Mouse (Mus musculus): ENCODE results near the gene Fars2. TPM values are rescaled to one million over a fixed set of nuclear protein-coding genes. Genes with fewer than 3 reads are reported as not detected.

Gene Fars2
- total RNA-seq, 1 experiment from 2014 or later = 94.8 TPM

DNA sequence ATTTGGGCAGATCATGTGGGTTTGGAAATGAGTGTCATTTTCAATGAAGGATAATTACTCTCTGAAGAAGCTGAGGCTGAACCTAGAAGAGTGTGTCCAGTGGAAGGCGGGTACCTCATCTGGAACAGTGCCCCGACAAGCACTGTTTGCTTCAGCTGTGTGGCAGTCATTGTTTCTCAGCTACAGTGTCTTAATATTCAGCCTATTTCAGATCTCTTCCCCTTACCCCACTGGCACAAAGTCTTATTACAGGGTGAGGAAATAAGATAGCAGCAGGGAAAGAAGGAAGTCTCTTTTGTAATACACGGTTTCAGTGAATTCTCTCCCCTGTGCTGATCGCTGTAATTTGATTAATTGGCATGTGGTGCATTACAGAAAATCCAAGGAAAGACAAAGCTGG, 101.1 kb downstream of the Fars2 start:
- DNase-seq = no peak

DNA sequence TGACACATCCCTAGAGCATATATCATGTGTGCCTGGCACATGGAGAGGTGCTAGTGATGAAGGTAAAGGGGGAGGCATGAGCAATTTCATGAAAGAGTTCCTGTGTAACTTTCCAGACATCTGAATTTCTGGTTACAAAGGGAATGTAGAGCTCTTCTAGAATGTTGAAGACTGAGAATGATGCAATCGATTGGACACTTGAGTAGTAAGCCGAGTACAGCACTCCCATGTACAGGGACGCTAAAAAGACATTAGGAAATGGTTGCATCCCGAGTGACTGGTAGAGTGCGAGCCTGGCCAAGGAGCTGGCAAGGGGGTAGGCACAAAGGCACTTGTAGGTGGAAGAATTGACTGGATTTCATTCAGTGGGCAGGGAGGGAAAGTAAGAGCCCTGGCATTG, 102.3 kb downstream of the Fars2 start:
- DNase-seq = no peak

DNA sequence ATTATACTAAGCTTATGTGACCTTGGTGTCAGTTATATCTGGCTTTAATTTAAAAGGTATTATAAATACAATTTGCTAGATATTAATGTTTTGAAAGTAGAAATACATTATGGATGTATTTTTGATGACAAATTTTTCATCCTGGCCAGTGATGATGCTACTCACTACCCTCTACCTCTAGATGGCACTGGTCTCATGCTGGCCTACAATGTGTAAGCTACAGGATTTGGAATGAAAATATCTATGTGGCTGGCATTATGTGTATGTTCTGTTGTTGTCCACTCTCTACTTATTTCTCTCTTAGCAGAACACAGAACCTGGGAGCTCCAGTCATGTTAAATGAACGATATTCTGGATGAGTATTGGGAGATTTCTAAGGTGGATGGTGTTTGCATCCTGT, 104.7 kb downstream of the Fars2 start:
- no peak for DNase-seq

DNA sequence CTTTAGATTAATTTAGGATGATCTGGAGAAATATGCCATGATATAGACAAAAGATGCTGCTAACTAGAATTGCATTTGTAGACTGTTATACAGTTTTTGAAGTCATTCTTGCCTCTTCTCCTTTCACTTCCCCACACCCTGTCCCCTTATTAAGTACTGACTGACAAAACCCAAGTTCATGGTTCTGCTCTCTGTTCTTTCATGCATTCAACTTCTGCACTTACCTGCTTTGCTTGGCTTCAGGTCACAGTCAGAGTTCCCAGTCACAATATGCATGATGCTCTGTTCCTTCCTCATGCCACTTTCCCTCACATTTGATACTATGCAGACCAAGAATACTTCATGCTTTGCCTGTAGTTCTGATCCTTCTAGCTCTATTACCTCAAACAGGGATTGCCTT, 105.5 kb downstream of the Fars2 start:
- no peak for DNase-seq

DNA sequence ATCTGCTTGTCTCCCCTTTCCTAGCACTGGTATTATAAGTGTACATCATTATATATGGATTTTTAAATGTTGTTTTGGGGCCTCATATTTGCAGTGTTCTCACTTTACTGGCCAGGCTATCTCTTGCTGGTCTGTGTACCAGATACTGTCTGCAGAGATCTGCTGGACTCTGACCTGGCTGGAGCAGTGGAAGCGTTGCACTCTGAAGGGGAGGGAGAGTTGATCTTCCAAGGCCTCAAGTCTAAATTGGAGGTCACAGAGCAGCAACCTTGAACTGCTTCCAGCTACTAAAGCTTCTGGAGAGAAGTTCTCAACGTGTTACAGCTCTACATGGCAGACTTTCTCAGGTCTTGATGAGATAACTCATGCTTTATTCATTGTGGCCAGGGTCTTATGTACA, 107.2 kb downstream of the Fars2 start:
- peak; percentile 31 for DNase-seq

DNA sequence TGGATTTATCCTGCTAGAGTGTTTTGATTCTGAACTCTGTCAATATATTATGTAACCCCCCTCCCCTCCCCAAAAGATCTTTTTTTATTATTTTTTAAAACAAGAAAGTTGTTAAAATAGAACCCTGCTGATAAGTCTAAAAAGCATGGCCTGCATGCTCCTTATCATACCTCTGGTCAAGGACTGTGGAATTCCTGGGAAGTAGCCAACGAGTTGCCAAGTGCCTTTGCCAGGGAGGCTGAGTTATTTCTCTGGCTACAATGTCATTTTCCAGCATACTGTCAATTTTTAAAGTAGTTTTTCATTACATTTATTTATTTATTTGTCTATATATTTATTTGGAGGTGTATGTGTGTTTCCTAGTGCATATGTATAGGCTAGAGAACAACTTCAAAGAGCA, 125.0 kb downstream of the Fars2 start:
- DNase-seq = peak; percentile 48

DNA sequence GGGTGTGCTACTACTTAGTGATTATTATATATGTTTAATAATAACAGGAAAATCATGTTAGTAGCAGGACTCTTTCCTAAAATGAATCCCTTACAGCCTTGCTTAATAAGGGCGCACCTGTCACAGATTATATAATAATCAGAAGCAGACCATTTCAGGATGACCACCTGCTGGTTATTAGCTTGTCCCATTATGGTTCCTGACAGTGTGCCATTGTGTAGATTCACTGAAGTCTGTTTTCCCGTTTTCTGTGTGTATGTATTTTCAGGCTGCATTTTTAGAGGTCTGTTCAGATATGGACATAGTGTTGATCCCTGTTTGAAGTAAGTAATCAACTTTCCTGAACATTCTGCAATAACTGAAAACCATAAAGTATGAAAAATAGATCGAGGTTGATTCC, 136.7 kb downstream of the Fars2 start:
- no peak for DNase-seq

DNA sequence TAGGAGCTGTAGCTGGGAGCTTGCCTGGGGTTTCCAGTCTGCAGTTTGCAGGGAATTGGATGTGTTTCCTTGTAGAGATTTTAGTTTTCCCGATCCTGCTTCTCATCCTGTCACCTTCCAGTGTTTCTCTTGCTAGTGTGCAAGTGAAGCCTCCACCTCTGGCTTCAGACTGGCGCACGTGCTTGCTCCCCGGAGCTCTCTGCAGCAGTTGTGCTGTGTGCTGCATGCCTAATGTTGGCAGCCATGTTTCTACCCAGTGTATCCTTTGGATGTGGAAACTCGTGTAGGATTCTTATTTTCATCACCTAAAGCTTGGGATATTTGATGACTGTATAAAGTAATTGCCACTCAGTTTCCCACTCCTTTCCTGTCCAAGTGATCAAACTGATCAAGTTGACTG, 140.0 kb downstream of the Fars2 start:
- no peak for DNase-seq

DNA sequence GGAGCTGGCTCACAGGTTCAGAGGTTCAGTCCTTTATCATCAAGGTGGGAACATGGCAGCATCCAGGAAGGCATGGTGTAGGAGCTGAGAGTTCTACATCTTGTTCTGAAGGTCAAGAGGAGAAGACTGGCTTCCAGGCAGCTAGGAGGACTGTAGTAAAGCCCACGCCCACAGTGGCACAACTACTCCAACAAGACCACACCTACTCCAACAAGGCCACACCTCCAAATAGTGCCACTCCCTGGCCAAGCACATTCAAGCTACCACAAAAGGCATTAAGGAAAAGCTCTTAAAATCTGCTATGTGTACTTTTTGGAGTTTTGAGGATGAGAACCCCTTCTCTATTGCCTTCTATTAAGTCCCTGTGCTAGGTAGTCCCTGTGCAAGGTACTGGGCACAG, 142.5 kb downstream of the Fars2 start:
- no peak for DNase-seq

DNA sequence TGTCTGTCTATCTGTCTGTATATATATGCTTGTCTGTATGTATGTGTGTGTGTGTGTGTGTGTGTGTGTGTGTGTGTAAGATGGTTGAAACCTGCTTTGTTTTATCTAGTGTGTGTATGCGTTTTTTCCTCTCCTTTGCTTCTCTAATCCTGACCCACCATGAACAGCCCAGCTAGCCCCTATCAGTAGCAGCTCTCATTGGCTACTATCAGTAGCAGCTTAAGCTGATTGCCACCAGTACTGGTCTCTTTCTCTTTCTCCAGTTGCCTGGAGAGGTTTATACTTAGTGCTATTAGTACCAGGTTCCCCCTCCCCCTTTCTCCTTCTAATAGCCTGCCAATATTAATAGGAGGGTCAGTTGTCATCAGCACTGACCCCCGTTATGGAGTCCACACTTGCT, 144.1 kb downstream of the Fars2 start:
- DNase-seq = no peak

DNA sequence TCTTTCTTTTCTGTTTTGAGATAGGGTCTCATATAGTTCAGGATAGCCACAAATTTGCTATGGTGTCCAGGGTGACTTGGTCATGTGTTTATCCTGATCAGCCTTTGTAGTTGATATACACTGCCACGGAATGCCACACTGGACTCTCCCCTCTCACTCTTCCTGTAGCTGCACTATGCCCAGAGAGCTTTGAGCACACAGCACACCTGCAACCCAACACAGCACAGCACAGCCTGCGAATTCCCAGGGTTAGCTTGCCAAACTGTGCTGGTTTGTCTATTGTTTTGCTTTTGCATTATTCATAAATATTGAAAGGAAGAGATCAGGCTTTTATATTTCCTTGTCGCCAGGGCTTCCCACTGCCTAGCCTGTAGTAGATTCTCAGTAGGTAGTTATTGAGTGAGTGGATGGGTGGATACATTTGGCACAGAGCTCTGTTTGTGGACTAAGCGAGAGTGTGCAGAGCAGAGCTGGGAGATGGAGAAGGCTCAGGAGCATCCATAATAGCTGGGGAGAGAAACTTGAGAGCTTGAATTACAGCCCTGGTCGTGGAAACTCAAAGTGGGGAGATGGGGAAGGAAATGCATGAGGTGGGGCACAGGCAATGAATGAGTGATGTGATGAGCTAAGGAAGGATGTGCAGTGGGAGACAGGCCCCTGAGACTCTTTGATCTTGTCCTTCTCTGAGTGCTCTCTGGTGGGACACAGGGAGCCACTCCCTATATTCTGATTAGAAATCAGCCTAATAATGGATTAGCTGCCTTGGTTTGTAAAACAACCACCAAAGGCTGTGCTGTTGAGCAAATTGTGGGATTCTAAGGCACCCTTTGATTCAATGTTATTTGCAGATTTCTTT, 146.3 kb downstream of the Fars2 start:
- DNase-seq = no peak

DNA sequence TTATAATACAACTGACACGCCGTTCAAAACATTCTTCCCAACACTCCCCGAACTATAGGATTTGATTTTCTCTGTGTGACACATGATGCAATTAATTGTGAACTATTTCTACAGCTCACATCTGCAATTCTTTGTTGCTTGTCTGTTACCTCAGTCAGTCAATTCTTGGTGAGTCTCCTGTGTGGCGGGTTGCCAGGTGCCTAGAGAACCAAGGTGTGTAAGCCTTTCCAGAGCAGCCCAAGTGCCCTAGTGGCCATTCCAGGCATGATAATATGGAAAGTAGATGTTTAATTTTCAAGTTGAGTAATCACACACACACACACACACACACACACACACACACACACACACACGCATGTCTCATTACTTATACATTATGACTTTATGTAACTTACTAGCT, 147.2 kb downstream of the Fars2 start:
- DNase-seq = no peak

DNA sequence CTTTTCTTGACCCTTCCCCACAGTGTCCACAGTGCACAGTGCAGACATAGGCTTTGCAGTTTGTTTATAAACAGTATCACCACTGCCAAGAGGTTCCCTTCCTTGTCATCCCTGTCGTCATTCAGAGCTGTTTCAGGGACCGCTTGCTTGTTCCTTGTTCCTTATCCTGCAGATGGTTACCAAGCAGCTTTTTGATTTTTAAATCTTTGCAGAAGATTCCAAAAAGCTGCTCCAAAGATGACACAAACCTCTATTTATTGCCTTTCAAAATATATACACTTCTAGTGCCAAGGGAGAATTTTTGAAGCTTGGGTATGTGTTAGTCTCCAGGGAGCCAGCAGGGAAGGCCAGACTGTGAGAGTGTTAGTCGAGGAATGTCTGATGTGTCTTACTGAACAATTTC, 148.1 kb downstream of the Fars2 start:
- no peak for DNase-seq

DNA sequence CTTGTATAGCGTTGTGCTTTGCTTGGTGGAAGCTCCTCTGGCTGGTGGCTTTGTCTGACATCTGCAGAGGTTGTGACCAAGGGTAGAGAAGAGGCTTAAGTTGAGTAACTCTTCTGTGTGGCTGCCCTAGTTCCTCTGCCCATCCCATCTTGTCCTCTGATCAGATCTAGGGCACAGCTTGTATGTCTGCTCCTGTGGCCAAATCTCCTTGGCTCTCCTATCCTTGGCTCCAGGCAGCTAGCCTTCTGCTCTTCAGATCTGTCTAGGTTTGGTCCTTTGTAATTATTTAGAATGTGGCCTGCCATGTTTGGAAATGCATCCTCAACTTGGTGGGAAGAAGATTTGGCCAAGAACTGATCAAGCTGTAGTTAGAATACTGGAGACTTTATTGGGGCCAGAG, 150.2 kb downstream of the Fars2 start:
- DNase-seq = no peak

DNA sequence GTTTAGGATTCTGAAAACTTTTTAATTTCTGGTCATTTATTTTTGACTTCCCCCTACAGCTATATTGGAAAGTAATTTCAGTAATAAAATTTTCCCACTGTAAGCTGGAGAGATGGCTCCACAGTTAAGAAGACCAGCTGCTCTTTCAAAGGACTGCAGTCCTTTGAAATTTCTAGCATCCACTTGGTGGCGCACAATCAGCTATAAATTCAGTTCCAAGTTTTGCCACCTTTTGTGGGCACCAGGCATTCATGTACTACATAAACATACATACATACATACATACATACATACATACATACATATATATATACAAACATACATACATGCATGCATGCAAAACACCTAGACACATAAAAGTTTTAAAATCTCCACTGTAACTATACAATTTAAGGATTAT, 153.7 kb downstream of the Fars2 start:
- no peak for DNase-seq

DNA sequence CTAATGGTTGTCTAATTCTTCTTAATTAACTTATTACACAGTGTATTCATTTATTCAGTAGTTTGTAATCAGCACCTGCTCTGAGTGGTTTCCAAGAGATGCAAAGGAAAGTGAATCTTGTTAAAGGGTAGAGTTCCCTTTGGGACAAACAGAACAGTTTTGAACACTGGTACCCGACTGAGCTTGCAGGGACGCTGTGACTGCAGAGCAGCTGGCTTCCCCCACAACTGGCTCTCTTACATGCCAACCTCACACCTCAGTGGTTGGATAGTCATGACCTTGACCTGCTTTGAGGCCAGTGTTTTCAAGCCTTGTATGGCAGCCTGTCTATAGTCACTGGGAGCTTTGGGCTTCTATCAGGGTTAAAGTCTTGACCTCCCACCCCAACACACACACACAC, 156.3 kb downstream of the Fars2 start:
- DNase-seq = no peak

DNA sequence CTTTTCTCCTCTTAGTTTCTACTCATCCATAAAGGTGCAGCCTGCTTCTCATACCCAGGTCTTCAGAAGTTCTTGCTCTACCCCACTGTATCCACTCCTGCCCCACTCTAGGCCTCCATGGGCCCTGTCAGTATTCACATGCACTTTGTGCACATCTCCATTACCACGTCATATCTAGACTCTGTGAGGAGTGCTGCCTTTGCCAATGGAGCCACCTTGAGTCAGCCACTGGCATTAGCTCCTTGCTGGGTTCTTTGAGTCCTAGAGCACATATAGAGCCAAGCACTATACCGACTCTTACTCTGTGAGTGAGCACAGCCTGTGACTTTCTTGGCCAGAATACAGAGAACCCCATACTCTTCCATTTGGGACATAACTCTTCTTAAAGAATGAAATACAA, 159.0 kb downstream of the Fars2 start:
- no peak for DNase-seq

DNA sequence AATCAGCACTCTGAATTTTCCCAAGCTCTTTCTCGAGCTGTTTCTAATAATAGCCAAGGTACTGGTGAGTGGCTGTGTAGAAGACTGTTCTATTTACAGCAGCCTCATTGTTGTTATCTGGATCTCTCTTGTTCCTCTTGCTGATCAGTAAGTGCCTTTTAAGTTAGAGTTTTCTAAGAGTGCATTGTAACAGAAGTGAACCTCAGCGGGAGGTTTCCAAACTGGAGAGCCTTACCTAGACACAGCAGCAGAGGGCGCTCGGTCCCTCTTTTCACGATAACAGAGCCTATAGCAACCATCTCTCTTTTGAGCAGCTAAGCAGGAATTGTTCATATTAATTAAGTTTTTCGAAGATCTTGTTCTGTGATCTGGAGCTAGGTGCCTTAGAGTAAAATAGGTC, 164.8 kb downstream of the Fars2 start:
- DNase-seq = peak; percentile 74

DNA sequence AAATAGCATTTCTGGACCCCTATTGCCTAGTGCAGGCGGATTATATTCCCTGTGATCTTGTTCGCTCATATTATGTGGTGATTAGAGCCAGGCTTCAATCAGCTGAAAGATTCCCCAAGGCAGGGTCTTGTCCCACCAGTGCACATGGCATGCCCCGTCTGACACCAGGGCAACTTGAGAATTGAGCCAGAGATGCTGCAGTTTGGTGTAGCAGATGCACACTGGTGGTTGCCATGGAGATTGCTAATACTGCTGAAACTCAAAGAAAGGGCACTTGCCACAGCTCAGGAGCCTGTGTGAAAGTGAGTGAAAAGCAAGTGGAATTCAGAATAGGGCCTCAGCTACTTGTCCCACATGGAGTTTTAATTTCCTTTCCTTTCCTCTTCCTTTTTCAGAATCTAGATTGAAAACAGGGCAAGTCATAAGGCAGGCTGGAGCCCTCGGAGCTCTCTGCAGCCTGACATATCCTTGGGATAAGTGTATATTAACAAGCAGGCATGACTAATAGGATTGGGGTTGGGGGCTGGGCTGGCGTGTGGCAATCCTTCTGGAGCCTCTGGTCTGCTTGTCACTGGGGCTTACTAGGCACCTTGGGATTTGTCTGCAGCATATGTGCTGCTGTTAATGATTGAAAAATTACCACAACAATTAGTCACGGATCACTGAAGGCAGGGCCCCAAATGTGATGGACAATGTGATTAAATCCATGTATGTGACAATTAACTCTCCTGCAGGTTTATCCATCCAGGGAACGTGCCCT, 165.8 kb downstream of the Fars2 start:
- DNase-seq = peak; percentile 23

DNA sequence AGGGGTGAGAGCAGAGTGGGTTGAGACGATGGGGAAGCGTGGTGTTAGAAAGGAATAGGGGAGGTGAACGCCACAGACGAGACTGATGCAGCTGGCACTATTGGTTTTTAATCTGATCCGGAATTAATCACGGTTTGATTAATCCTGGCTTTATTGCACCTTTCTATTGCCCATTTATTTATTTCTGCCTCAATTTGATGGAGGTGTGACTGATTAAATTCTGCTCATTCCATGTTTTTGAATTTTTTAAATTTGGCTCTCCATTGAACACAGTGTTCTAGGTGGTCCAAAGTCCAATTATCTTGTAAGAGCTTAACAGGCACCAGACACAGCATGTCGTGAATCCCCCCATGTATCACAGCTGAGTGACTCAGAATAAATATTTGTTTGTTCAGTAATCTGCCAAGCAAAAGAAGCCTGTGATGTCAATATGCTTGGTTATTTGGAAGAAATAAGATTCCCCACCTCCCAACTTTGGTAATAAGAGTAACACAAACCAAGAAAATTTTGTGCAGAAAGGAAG, 166.4 kb downstream of the Fars2 start:
- no peak for DNase-seq

DNA sequence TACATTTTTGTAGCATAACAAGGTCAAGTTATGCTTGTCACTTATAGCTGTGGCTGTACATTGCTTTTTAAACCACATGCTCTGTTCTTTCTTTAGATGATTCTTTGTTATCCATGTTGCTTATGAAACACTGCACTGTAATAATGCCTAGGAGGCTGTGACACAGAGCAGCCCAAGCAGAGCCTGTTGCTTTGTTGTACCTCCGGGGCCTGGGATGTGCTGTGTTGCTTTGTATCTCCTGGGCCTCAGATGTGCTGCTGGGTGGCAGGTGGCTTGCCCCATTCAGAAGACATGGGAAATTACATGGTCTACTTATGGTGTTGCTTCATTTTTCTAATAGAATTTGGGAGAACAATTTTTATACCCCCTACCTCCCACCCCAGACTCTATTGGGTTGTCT, 166.9 kb downstream of the Fars2 start:
- no peak for DNase-seq

DNA sequence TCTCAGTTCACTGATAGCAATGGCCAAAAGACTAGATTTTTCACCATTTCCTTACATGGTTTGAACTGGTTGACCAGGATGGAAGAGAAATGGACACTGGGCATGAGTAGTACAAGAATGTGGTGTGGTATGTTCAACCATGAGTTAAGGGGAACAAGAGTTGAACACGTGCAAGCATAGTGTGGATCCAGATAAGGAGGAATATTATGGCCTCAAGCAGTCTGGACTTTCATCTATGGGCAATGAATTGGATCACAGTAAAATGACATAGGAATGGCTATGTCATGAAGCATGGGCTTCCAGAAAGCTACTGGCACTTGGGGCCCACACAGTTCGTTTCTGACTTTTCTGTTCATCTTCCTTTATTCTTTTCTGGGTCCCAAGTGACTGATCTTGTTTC, 168.0 kb downstream of the Fars2 start:
- no peak for DNase-seq

DNA sequence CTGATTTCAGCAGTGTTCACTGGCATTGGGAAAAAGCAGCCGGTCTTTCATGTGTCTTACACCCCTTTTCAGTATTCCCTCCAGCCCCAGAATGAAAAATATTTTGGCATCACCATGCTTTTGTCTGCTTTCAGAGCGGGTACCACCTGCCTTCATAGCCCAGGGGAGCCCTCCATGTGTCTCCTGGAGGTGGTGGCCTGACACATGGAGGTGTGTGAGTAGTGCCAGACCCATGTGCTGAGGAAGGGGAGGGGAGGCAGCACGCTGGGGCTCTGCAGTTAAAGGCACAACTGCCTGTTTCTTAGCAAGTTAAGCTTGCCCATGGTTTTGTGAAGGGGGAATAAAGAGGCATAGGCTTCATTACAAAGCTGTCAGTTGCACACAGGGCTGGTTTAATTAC, 176.3 kb downstream of the Fars2 start:
- DNase-seq = no peak

DNA sequence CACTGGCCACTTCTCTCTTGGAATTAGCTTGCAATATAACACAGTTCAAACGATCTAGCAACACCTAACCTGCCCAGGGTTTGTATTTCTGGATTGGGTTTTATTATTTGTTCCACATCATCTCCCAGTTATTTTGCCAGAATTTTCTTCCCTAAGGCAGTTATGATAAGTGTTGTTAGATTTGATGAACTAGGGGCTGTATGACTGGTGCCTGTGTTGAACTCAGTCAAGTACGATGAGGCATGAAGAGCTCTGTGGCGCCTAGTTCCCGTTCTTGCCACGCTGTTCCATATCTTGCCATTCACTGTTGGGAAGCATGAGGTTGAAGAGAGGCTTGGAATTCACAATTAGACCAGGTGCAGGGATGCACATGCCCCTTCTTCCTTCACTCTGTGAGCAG, 177.3 kb downstream of the Fars2 start:
- no peak for DNase-seq

Measured in adrenal gland, postnatal 25 days (tissue).